Mouse (Mus musculus): Measurements from ENCODE around the gene Rapgef5.

Gene Rapgef5

DNA sequence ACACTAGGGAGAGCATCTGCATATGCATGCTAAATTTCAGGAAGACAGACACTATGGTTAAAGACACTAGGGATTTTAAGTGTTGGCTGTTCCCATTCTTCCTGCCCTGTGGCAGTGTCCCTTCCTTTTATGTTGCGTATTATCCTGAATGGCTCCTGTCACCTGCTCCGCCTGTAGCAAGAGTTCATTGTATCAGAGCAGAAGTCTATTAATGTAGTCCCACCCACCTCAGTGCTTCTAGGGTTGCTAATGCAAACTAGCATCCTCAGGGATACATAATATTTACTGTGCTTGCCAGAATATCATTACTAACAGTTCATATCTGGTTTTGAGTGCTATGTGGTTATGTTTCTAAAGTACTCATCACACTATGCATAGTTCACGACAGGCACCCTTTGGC lies 96.4 kb downstream of the Rapgef5 start:
- no peak for DNase-seq (ENCODE audit: low spot score in 2 of 2)

DNA sequence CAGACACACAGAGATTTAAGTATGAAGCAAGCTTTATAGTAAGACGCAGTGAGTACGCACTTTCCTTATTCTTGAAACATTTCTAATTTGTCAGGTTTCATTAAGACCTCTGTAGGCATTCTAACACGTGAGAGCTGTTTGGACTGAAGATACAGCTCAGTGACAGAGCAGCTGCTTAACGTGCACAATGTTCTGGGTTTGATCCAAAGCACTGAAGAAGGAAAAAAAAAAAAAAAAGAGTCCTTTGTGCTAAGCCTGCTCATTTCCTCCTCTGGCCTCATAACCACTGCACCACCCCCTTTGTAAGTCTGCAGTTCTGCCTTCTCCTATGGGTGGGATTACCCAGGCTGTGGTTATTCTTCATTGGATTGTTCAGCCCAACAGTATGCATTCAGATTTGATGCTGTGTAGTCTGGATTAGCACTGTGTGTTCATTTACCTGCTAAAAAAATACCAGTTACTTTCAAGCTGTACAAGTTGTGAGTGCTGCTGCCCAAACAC lies 103.3 kb downstream of the Rapgef5 start:
- DNase-seq (ENCODE audit: low spot score in 2 of 2), result no peak

- no peak for DNase-seq (ENCODE audit: low spot score in 2 of 2)
Observed at GRCm38 (mm10) chr12:117622972-117623371, 106.7 kb downstream of the Rapgef5 start.

DNA sequence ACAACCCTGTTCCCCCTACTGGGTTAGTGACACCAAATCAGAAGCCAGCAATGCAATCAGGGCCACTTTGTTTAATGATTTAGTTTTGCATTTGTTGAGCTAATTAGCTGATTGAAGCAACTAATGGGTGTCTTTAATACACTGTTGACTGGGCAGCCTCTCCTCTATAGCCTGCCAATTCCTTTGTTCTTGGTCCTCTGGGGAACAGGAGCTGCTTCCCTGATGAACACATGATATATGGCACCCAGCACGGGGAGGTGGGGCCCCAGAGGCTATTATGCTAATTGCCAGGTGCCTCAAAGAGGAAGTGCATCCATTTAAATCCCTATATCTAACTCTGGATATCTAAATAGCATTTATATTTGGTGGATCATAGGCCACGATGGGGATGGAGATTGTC lies 111.0 kb downstream of the Rapgef5 start:
- no peak for DNase-seq (ENCODE audit: low spot score in 2 of 2)

DNA sequence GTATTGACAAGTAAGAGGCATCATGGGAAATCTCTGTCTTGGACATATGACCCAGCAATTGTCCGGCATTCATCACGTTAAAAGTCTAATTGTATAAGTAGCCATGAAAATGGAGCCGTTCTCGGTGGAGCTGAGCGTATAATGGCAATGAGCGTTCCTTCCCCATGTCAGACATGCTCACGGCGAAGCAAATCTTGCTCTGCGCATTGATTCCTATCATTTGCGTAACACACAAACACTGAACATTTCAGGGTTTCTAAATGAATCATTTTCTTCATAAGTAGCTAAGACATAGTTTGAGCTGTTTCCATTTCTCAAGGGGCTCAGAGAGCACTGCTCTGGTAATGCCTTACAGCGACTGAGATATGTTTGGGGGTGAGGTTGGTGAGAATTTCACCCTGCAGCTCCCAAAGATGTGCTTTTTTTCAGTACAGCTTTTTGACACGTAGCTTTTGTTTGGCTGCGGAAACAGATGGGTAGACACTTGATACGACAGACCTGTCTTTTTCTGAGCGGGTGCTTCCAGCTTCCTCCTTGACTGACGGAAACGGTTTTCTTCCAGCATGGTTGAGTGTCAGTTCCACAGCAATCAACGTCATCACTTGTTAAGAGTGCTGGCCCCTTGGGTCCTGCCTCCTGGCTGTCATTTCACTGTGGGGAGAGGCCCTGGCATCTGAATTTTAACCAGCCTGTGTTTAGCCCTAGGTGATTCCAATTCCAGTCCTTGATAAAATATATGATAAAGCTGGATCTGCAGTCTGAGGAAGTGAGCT lies 112.2 kb downstream of the Rapgef5 start:
- DNase-seq (ENCODE audit: low spot score in 2 of 2), result no peak

DNA sequence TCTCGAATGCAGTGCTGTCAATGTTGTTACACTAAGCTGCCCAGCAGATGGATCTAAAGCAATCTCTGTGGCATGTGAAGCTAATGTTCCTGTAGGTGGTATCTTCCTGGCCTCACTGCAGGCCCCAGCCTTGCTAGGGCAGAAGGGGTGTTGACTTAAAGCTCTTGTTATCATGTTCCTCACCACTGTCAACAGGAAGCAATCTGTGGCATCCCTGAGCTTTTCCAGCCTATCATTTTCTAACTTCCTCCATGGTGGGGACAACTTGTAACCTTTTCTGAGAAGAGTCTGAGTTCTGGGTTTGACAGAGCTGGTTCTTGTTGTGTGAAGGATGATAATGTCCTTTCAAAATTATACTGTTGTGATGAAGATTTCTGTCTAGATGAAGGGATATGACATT lies 115.9 kb downstream of the Rapgef5 start:
- DNase-seq (ENCODE audit: low spot score in 2 of 2), result no peak

GRCm38 (mm10) chr12:117636139-117636772 lies 120.0 kb downstream of the Rapgef5 start:
- DNase-seq (ENCODE audit: low spot score in 2 of 2), result no peak

- peak; percentile 62 to 65 for DNase-seq (ENCODE audit: low spot score in 2 of 2)
Observed at GRCm38 (mm10) chr12:117636969-117637368, 120.7 kb downstream of the Rapgef5 start.

- DNase-seq (ENCODE audit: low spot score in 2 of 2), result no peak
Observed at GRCm38 (mm10) chr12:117638833-117639232, 122.6 kb downstream of the Rapgef5 start.

- no peak for DNase-seq (ENCODE audit: low spot score in 2 of 2)
Observed at GRCm38 (mm10) chr12:117639356-117640121, 123.3 kb downstream of the Rapgef5 start.

DNA sequence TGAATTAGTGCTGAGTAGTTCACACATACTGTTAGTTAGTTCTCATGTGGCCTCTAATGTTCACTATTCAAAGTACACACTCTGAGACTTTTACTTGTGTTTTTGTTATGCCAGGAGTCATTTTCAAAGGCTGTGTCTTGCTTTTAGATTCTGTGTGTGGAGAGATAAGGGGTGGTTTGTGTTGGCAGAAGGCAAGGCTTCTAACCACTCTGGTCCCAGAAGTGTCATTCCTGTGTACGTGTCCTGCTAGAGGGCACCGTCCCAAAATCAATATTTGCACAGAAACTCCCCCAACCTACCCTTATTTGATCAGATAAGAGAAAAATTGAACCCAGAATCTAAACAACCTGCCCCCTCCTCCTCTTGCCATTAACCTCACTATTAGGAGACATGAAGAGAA lies 126.2 kb downstream of the Rapgef5 start:
- no peak for DNase-seq (ENCODE audit: low spot score in 2 of 2)

DNA sequence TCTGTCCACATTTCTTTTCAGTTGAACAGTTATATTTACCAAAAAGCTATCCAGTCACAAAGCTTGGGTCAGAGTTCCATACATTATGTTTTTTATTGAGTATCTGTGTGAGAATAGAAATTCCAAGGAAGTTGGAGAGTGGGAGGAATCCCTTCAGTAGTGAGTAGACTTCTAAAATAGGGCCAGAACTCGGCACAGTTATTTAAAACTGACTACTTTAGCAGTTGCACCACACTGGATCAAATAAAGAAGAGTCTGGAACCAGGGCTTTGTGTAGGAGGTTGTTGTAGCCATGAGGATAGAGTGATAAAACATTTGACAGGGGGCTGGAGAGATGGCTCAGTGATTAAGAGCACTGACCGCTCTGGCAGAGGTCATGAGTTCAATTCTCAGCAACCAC lies 129.5 kb downstream of the Rapgef5 start:
- DNase-seq (ENCODE audit: low spot score in 2 of 2), result no peak

GRCm38 (mm10) chr12:117653920-117654472 lies 137.7 kb downstream of the Rapgef5 start:
- no peak for DNase-seq (ENCODE audit: low spot score in 2 of 2)

DNA sequence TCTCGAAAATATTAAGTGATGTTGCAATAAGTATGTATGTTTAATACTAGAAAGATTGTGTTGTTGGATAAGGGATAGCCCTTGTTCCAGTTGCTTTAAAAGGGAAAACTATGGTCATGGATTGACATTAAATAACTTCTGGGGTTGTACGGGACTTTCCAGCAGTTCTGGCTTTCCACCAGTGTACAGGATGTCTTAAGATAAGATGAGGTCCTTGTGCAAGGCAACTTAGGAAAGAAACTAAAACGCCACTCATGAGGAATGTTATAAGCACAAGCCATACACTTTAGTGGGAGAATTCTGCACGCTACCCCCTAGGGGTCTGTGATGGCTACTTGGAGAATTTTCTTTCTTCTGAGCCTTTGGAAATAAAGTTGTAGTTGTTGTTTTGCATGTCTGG lies 140.7 kb downstream of the Rapgef5 start:
- DNase-seq (ENCODE audit: low spot score in 2 of 2), result no peak

DNA sequence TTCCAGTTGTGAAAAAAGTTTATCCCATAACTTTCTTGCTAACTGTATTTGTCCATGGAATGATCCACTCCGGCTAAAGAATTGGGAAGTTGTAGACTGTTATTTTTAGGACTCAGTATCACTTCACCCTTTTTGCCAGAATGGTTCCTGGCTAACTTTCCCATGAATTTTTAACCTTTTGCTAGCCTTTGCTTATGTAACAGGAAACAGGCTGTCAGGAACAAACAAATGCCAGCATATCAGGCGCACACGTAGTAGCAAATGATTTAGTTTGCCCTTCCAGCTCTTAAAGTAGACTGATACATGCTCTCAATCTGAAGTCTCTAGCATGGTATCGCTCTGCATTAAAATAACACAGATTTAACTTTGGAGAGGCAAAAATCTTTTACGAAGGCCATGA lies 141.5 kb downstream of the Rapgef5 start:
- no peak for DNase-seq (ENCODE audit: low spot score in 2 of 2)

DNA sequence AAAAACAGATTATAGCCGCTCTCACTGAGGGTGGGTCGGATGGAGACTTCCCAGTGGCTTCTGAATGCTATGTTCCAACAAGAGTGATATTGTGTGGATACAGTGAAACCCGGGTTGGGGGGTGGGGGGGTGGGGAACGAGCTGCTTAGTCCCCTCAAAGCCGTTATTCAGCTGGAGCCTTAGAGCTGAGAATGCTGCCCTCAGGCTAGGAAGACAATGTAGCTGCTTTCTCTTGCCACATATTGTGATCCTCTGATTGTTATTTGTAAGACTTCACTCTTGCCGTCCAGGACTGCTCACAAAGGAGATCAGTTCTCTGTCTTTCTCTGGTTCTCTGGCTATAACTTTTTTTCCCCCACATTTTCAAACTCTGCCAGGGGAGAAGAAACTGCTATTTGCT lies 142.5 kb downstream of the Rapgef5 start:
- no peak for DNase-seq (ENCODE audit: low spot score in 2 of 2)

GRCm38 (mm10) chr12:117660361-117660760 lies 144.1 kb downstream of the Rapgef5 start:
- DNase-seq (ENCODE audit: low spot score in 2 of 2), result no peak

DNA sequence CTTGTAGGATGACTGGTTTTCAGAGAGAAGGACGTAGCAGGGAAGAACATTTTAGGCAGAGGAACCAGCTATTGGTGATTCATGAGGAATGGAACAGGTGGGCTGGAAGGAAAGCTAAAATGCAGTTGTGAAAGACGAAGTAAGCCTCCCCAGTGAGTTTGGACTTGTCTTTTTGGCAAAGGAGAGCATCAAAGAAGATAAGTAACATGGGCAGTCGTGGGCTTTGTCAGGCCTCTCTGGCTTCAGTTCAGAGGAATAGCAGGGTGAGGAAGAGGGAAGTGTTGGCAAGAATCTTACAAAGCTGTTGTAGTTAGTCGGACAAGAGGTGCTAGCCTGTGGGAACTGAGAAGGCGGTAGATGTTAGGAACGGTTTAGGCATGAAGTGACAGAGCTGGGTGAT lies 145.6 kb downstream of the Rapgef5 start:
- DNase-seq (ENCODE audit: low spot score in 2 of 2), result no peak

DNA sequence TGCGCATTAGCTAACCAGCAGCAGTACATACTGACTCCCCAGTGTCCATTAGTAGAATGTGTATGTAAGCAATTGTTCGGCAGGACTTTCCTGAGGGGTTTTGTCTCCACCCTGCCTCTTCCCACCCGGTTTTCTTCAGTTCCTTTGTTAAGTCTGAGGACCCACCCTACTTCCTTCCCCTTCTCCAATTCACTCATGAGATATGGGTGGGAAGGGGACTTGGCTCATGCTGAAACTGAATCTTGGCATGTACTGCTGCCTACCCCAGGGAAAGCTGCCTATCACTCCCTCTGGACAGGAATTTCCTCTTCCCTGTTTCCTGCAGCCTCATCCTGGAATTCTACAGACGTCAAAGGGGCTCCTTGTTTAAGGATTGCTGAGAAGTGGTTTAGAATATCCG lies 147.4 kb downstream of the Rapgef5 start:
- no peak for DNase-seq (ENCODE audit: low spot score in 2 of 2)

- no peak for DNase-seq (ENCODE audit: low spot score in 2 of 2)
Observed at GRCm38 (mm10) chr12:117664644-117665043, 148.4 kb downstream of the Rapgef5 start.

DNA sequence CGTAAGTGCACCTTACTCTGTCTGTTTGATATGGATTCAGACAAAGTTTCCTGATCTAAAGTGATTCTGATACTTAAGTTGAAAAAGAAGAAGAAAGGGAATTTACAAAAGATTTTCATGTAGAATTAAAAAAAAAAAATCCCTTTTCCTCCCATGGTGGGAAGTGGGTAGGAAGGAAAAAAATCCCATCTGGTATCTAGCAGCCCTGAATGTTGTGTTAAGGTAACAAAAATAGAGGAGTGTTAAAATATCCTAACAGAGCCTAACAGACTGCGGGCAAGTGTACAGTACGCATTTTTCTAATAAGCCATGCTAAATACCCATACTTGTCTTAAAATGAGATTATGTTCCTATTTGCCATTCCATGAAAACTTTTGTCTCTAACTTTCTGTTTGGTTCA lies 150.1 kb downstream of the Rapgef5 start:
- no peak for DNase-seq (ENCODE audit: low spot score in 2 of 2)
